Mouse (Mus musculus) stomach, postnatal 0 days (tissue): Measurements from ENCODE around the gene Cnnm3.

Experiments
- CTCF ChIP-seq: IDR thresholded peaks from 2 replicates; pipeline ENCODE4 v1.5.1; 2016; ENCODE audit warnings: antibody characterized with exemption, low read depth, mild to moderate bottlenecking, moderate library complexity
- EP300 ChIP-seq: optimal IDR thresholded peaks from 2 replicates; pipeline ENCODE3; 2016; ENCODE audit warnings: antibody characterized with exemption

DNA sequence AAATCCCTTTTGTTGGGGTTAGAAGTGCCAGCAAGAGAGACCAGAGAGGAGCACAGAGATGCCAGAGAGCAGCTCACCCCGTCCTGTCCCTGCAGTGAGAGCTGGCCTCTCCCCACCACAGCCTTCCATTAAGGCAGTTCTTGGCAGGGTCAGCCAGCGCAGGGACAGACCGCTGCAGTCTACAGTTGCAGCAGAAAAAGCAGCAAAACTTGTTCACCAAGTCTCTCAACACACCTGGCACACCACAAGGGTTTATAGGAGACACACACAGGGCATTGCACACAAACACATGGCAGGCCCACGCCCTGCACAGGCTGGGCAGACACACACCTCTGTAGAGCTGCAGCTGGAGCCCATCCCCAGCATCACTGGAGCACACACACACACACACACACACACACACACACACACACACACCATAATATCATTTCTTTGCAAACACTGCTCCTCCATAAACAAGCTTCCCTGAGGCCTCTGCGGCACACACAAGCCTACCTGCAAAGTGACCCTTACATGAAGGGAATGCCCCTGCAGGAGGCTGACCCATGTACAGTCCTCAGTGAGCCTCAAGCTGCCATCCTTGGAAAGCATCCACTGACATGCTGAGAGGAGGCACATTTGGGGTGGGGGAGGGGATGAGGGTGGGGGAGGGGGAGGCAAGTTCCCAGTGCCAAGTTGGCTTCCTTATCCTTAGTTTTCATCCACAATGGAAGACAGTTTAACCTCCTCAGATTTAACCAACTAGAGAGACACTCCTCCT lies 62.7 kb downstream of the Cnnm3 start:
- TF ChIP-seq CTCF (no peak), EP300 (no peak)
